Mouse (Mus musculus): ENCODE measurements around the gene Ifng. TPM values are rescaled to one million over a fixed set of nuclear protein-coding genes. Genes with fewer than 3 reads are reported as not detected.

The Ifng gene
- not detected in 2 replicates for polyA plus RNA-seq (2015; fragmentation: Nextera tagmentation; extraction: Ambion mirVana)

DNA sequence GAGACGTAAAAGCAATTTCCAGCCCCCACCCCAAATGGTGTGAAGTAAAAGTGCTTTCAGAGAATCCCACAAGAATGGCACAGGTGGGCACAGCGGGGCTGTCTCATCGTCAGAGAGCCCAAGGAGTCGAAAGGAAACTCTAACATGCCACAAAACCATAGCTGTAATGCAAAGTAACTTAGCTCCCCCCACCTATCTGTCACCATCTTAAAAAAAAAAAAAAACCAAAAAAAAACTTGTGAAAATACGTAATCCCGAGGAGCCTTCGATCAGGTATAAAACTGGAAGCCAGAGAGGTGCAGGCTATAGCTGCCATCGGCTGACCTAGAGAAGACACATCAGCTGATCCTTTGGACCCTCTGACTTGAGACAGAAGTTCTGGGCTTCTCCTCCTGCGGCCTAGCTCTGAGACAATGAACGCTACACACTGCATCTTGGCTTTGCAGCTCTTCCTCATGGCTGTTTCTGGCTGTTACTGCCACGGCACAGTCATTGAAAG lies at the start of gene Ifng:
Gene Ifng (plus strand): TSS at position 305 of the 499 bp plus-strand sequence.
- Histone ChIP-seq H3K9ac (no peak within 1 kb of the TSS), H3K4me1 (no peaks in the 10 kb centered on the region), H3K4me2 (no peak within 1 kb of the TSS), H3K4me3 (no peak within 1 kb of the TSS), H3K27me3 (no peaks in the 10 kb centered on the region), H3K36me3 (no peaks in the 10 kb centered on the region), H3K9me3 (no peaks in the 10 kb centered on the region), H3K27ac (no peak within 1 kb of the TSS)
- WGBS = 90% methylated on average over 11 of the region's 11 CpGs
- ATAC-seq (ENCODE audit: insufficient number of reproducible peaks, insufficient read depth, low FRiP score, low TSS enrichment, low read depth) = no peak

DNA sequence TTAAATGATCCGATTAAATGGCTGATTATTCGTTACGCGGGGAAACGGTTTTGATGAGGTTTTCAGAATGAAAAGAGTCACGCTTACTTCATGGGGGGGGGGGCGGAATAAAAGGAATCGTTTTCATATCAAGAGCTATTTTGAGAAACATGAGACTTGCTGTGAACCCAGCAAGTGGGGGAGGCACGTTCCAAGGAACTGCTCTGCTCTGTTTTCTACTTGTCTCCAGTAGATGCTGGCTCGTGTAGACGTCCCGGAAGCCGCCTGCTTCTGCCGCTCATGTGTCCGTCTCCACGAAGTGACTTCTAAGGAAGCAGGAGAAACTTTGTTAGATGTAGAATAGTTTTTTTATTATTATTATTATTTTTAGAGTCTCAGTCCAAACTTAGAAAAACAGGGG lies 40.9 kb upstream of the Ifng start:
- no peaks in the 10 kb centered on the region for H3K4me1 ChIP-seq
- H3K4me2 ChIP-seq = no peak overlapping the region
- H3K27me3 ChIP-seq = no peaks in the 10 kb centered on the region
- H3K9ac ChIP-seq = no peak overlapping the region
- H3K4me3 ChIP-seq = no peak overlapping the region
- no peaks in the 10 kb centered on the region for H3K36me3 ChIP-seq
- H3K9me3 ChIP-seq = no peaks in the 10 kb centered on the region
- no peak for ATAC-seq (ENCODE audit: insufficient number of reproducible peaks, insufficient read depth, low FRiP score, low TSS enrichment, low read depth)
- no peak overlapping the region for H3K27ac ChIP-seq
- 69% methylated on average over 16 of the region's 16 CpGs for WGBS

- no peak overlapping the region for H3K27ac ChIP-seq
- no peak overlapping the region for H3K9ac ChIP-seq
- H3K27me3 ChIP-seq = no peaks in the 10 kb centered on the region
- no peaks in the 10 kb centered on the region for H3K9me3 ChIP-seq
- no peak overlapping the region for H3K4me3 ChIP-seq
- no peaks in the 10 kb centered on the region for H3K36me3 ChIP-seq
- H3K4me1 ChIP-seq = no peaks in the 10 kb centered on the region
- ATAC-seq (ENCODE audit: insufficient number of reproducible peaks, insufficient read depth, low FRiP score, low TSS enrichment, low read depth) = no peak
- WGBS = 72% methylated on average over 5 of the region's 5 CpGs
- H3K4me2 ChIP-seq = no peak overlapping the region
These were observed 34.2 kb upstream of the Ifng start for GRCm38 (mm10) chr10:118406463-118407221.

DNA sequence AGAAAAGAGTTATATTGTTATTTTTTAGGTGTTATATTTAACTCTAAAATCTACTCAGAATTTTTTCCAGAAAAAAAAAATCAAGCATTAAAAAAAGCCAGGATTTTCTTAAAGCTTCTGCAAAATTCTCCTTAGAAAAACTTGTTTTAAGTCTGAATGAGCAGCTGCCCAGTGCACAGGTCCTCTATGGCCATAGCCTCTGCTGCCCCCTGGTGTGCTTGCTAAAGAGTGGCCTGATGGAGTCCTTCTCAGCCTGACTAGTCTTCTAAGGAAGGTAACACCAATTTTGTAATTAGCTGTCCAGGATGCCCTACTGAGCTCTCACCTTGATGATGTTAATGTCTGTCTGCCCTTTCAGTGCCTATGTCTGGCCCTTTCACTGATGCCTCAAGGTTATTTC lies 29.5 kb upstream of the Ifng start:
- Histone ChIP-seq H3K36me3 (no peaks in the 10 kb centered on the region), H3K27me3 (no peaks in the 10 kb centered on the region), H3K4me1 (no peaks in the 10 kb centered on the region), H3K27ac (no peak overlapping the region), H3K9ac (no peak overlapping the region), H3K4me2 (no peak overlapping the region), H3K9me3 (no peaks in the 10 kb centered on the region), H3K4me3 (no peak overlapping the region)
- no peak for ATAC-seq (ENCODE audit: insufficient number of reproducible peaks, insufficient read depth, low FRiP score, low TSS enrichment, low read depth)

DNA sequence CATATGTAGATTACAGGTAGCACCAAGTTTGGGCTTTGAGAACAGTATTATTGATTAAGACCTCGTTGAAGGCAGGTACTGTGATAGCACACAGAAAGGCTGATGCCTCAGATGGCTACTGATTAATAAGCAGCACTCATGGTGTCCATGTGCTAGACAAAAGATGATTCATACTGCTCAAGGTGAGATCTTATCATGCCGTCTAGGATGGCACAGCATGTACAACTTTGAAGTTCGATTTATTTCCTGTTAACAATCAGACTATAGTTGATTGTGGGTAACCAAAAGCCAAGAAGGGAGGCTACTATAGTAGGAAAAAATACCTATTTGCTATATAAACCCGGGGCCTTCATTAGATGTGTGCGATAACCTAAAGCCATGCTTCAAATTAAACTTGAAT lies 28.1 kb upstream of the Ifng start:
- Histone ChIP-seq H3K27ac (no peak overlapping the region), H3K4me1 (no peaks in the 10 kb centered on the region), H3K9ac (no peak overlapping the region), H3K9me3 (no peaks in the 10 kb centered on the region), H3K4me3 (no peak overlapping the region), H3K27me3 (no peaks in the 10 kb centered on the region), H3K36me3 (no peaks in the 10 kb centered on the region), H3K4me2 (no peak overlapping the region)
- no peak for ATAC-seq (ENCODE audit: insufficient number of reproducible peaks, insufficient read depth, low FRiP score, low TSS enrichment, low read depth)
- WGBS = 82% methylated on average over 5 of the region's 5 CpGs

DNA sequence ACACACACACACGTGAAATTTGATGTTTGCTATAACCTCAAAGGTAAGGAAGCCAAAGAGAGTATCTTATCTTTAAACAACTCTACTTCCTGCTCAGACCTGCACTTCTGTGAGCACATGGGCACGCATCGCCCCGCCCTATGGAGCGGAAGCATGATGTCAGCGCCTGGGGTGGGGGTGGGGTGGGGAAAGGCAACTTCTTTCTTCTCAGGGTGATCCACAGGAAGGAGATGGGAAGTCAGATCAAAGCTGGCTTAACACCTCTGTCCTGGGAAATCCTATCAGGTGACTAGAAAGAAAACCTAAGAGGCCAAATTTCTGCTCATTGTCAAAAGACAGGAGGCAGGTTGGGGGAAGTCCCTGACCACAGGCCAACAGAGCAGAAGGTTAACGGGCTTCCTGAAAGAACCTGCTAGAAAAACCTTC lies 21.8 kb upstream of the Ifng start:
- no peak for ATAC-seq (ENCODE audit: insufficient number of reproducible peaks, insufficient read depth, low FRiP score, low TSS enrichment, low read depth)
- no peak overlapping the region for H3K27ac ChIP-seq
- 71% methylated on average over 7 of the region's 7 CpGs for WGBS

DNA sequence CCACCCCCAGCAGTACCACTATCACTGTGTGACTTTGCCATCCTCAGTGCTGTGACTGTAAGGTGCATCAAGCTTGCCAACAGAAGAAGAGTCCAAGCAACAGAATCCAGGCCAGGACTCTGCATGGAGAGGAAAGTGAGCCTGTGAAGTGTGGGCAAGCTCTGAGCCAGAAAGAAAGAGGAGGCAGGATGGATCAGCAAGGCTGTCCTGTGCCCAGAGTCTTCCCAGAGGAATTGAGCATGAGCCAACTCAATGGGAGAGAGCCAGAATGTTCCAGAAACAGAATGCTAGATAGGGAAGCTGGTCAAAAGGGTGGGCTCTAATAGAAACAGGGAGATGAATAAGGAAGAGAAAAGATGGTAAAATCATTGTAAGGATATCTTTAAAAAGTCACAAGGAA lies 19.9 kb upstream of the Ifng start:
- no peak for ATAC-seq (ENCODE audit: insufficient number of reproducible peaks, insufficient read depth, low FRiP score, low TSS enrichment, low read depth)
- Histone ChIP-seq H3K4me2 (no peak overlapping the region), H3K27ac (no peak overlapping the region), H3K9me3 (no peaks in the 10 kb centered on the region), H3K4me3 (no peak overlapping the region), H3K4me1 (no peaks in the 10 kb centered on the region), H3K36me3 (no peaks in the 10 kb centered on the region), H3K9ac (no peak overlapping the region), H3K27me3 (no peaks in the 10 kb centered on the region)

More for the DNA sequence above, 21.8 kb upstream of the Ifng start:
- H3K4me1 ChIP-seq = no peaks in the 10 kb centered on the region
- H3K9me3 ChIP-seq = no peaks in the 10 kb centered on the region
- H3K4me3 ChIP-seq = no peak overlapping the region
- no peaks in the 10 kb centered on the region for H3K36me3 ChIP-seq
- H3K9ac ChIP-seq = no peak overlapping the region
- H3K4me2 ChIP-seq = no peak overlapping the region
- H3K27me3 ChIP-seq = no peaks in the 10 kb centered on the region

- Histone ChIP-seq H3K4me3 (no peak overlapping the region), H3K27me3 (no peaks in the 10 kb centered on the region), H3K4me1 (no peaks in the 10 kb centered on the region), H3K9ac (no peak overlapping the region), H3K9me3 (no peaks in the 10 kb centered on the region), H3K27ac (no peak overlapping the region), H3K4me2 (no peak overlapping the region), H3K36me3 (no peaks in the 10 kb centered on the region)
- ATAC-seq (ENCODE audit: insufficient number of reproducible peaks, insufficient read depth, low FRiP score, low TSS enrichment, low read depth) = no peak
- WGBS = 89% methylated on average over 6 of the region's 6 CpGs
These were observed 5.3 kb upstream of the Ifng start for GRCm38 (mm10) chr10:118435501-118435900.

DNA sequence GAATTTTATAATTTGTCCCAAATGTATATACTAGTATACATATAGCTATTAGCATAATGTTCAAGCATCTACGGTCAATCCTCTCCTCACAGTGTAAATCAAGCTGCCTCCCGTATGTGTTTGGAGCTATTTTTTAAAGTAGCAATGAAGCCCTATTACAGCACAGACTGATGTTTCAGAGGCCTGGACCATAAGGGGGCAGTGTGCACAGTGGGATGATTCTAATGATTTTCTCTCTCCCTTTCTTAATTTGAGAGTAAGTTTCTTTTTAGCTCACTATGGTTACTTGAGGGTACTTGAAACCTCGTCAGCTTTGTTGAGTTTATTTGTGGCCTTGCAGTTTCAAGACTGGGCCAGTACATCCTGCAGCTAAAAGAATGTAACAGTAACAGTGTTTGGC lies 1.1 kb downstream of the Ifng start:
- H3K27ac ChIP-seq = no peak overlapping the region
- H3K36me3 ChIP-seq = no peaks in the 10 kb centered on the region
- H3K4me1 ChIP-seq = no peaks in the 10 kb centered on the region
- H3K9me3 ChIP-seq = no peaks in the 10 kb centered on the region
- no peak overlapping the region for H3K4me2 ChIP-seq
- no peak overlapping the region for H3K4me3 ChIP-seq
- H3K27me3 ChIP-seq = no peaks in the 10 kb centered on the region
- WGBS = 56% methylated on average over 3 of the region's 3 CpGs
- no peak for ATAC-seq (ENCODE audit: insufficient number of reproducible peaks, insufficient read depth, low FRiP score, low TSS enrichment, low read depth)
- no peak overlapping the region for H3K9ac ChIP-seq

DNA sequence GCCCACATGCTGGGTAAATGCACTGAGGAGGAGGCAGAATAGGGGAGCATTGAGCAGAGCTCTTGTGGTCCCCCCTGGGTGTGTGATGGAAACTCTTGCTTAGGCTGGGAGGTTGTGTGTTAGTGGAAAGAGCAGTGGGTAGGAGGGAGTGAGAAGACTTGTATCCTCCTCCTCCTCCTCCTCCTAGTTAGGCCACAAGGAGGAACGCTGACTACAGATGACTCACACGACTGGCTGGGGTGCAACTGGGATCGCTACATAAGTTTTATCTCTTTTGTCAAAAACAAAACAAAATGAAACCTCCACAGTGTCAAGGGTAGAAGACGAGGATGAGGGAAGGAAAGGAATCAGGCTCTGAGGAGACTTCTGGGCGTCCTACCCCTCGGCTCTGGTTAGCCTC lies 2.2 kb downstream of the Ifng start:
- Histone ChIP-seq H3K4me3 (no peak overlapping the region), H3K27me3 (no peaks in the 10 kb centered on the region), H3K36me3 (no peaks in the 10 kb centered on the region), H3K9me3 (no peaks in the 10 kb centered on the region), H3K4me2 (no peak overlapping the region), H3K4me1 (no peaks in the 10 kb centered on the region), H3K27ac (no peak overlapping the region), H3K9ac (no peak overlapping the region)
- 88% methylated on average over 6 of the region's 6 CpGs for WGBS
- no peak for ATAC-seq (ENCODE audit: insufficient number of reproducible peaks, insufficient read depth, low FRiP score, low TSS enrichment, low read depth)

- no peaks in the 10 kb centered on the region for H3K27me3 ChIP-seq
- no peaks in the 10 kb centered on the region for H3K36me3 ChIP-seq
- 90% methylated on average over 6 of the region's 6 CpGs for WGBS
- H3K9me3 ChIP-seq = no peaks in the 10 kb centered on the region
- H3K4me1 ChIP-seq = no peaks in the 10 kb centered on the region
- no peak overlapping the region for H3K9ac ChIP-seq
- no peak for ATAC-seq (ENCODE audit: insufficient number of reproducible peaks, insufficient read depth, low FRiP score, low TSS enrichment, low read depth)
- H3K4me2 ChIP-seq = no peak overlapping the region
- H3K4me3 ChIP-seq = no peak overlapping the region
- H3K27ac ChIP-seq = no peak overlapping the region
These were observed 4.2 kb downstream of the Ifng start for GRCm38 (mm10) chr10:118445021-118445420.

GRCm38 (mm10) chr10:118445502-118445901 lies 4.7 kb downstream of the Ifng start:
- H3K4me2 ChIP-seq = no peak overlapping the region; the same call in 1 of the 2 replicates
- H3K27ac ChIP-seq = no peak overlapping the region
- H3K9ac ChIP-seq = no peak overlapping the region
- ATAC-seq (ENCODE audit: insufficient number of reproducible peaks, insufficient read depth, low FRiP score, low TSS enrichment, low read depth) = no peak
- H3K9me3 ChIP-seq = no peaks in the 10 kb centered on the region
- no peaks in the 10 kb centered on the region for H3K27me3 ChIP-seq
- WGBS = 86% methylated on average over 8 of the region's 8 CpGs
- no peaks in the 10 kb centered on the region for H3K36me3 ChIP-seq
- H3K4me1 ChIP-seq = no peaks in the 10 kb centered on the region
- no peak overlapping the region for H3K4me3 ChIP-seq
